Mouse (Mus musculus): Measurements from ENCODE around the gene Dpp8.

Gene Dpp8

DNA sequence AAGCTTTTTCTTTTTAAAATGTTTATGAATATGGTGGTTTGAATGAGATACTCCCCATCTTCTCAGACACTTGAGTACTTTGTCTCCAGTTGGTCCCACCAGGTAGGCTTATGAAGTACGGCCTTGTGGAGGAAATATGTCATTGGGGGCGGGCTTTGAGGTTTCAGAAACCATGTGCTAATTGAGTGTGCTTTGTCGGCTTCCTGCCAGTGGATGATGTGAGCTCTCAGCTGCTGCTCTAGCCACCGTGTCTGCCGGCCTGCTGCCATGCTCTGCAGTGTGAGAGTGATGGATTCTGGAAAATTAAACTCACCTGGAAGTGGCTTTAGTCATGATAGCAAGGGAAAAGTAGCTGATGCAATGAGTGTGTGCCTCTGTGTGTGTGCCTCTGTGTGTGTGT is 55.3 kb downstream of the Dpp8 start:
- DNase-seq: no peak

GRCm38 (mm10) chr9:65094237-65094636 is 62.0 kb downstream of the Dpp8 start:
- DNase-seq: no peak

GRCm38 (mm10) chr9:65100991-65101685 is 68.9 kb downstream of the Dpp8 start, which contains the start of gene Igdcc4:
Gene Igdcc4 (plus strand): TSS chr9:65101486.
- DNase-seq: no peak

DNA sequence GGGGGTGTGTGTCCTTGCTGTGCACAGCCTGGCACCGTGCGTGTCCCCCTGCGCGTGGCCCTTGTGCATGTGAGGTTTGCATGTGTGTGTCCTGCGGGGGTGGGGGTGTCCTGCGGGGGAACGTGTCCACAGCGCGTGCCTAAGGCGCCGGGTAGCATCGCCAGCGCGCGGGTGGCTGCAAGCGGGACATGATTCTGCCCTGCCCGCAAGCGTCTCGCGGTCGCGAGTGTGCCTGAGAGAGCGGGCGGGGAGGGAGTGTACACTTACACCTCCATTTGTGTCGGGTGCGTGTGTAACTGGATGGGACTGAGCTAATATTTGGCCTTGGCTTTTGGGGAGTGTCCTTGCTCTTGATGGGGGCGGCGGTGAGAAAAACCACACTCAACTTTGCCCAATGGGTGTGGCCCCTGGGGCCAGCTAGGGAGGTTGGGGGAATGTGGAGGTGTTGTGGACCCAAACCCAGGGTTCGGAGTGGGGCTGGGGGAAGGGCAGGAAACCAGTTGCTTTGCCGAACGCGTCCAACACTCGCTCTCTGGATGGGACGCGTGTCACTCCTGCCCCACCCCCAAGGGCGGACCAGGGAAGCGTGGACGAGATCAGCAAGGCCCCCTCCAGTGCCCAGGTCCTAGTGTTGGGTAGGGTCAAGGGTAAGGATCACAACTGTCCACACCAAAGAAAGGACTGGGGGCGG is 69.6 kb downstream of the Dpp8 start:
- no peak for DNase-seq

- DNase-seq: no peak
Measured at GRCm38 (mm10) chr9:65102377-65103172, 70.4 kb downstream of the Dpp8 start.

DNA sequence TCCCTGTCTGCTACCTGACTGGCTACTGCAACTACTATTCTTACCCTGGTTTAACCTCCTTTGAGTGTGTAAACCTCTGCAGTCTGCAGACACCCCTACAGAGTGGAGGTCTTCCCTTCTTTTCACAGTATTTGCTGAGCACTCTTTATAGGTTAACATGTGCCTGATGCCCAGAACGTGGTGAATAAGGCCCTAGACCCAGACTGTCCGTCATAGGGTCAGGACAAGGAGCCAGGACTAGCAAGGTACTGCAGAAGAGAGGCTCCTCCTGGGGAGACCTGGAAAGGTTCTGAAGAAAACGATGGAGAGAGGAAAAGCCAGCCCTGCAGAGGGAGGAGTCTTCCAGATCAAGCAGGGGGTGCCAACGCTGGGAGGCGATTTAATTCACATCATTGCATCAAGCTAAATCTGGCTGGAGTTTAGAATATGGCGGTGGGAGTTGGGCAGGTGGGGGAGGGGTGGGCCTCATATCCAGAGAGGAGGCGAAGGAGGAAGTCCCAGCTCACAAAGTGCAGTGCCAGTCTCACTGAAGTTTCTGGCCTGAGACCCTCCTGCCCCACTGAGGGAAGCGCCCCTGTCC is 71.0 kb downstream of the Dpp8 start:
- DNase-seq: no peak

DNA sequence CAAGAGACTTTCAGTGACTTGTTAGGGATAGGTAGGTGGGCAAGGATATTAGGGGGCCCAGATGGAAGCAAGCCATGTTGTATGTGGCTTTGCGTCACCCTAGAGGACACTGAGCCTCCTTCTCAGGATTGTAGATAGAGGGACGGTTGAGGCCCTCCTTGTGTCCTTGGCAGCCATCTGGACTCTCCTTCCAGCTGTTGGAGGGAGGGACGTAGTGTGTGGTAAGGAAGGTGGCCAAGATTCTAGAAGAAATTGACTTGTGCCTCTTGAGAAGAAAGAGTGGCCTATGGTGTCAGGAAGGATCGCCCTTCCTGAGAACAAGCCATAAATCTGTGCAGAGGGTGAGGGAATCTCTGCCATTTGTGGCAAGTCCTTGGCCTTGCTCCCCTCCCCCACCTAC is 74.6 kb downstream of the Dpp8 start:
- DNase-seq: no peak

- DNase-seq: no peak
Measured at GRCm38 (mm10) chr9:65107893-65108292, 75.7 kb downstream of the Dpp8 start.

DNA sequence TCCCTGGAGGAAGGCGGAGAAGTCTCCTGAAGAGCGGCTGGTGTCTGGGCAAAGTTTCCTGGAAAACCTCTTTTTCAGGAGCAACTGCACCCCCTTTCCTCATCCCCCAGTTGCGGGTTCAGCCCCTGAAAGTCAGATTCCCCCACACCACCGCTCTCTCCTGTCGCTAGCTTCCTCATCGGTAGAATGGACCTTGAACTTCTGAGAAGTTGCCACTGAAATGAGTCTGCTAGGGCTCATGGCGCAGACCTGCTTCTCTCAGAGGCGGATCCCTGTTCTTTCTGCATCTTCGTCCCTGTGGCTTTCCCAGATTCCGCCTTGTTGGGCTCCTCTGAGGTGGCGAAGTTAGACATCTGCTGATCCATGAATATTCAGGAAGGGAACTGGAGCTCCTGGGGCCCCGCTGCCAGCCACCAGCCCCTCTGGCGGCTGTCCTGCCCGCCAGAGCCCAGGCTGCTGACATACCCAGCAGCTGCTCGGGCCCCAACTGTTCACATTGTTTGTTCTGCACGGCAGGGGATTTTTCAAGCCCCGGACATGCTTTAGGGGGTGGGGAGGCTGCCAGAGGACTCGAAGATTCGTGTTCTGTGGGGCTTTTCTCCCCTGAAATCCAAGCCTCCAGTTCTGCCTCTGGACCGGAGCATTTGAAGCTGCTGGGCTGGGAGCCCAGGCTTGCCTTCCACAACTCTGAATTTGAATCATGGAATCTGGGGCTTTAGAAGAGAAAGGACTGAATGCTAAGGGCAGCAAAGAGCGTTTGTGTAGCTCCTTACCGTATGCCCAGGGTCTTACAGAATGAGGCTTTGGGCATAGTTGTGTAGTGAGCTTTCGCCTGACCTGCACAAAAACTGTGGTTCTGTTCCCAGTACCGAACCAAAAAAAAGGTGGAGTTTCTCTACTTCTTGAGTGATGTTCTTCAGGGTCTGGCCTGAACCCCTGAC is 77.2 kb downstream of the Dpp8 start:
- no peak for DNase-seq

DNA sequence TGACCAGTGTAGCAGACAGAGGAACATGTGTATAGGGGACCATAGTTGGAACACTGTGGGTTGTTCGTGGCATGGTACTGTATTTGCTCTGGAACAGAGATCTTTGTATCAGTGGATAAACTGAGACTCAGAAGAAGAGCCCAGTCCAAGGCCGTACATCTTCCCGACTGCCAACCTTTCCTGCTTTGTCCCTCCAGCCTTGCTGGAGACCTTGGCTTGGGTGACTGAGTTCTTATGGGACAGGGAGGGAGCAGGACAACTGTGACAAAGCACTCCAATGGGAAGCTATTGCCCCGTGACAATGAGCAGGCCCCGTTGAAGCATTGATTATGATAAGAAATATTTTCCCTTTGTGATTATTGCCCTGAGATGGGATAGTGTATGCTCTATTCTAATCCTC is 79.5 kb downstream of the Dpp8 start:
- no peak for DNase-seq

- no peak for DNase-seq
Measured at GRCm38 (mm10) chr9:65113694-65114093, 81.5 kb downstream of the Dpp8 start.

DNA sequence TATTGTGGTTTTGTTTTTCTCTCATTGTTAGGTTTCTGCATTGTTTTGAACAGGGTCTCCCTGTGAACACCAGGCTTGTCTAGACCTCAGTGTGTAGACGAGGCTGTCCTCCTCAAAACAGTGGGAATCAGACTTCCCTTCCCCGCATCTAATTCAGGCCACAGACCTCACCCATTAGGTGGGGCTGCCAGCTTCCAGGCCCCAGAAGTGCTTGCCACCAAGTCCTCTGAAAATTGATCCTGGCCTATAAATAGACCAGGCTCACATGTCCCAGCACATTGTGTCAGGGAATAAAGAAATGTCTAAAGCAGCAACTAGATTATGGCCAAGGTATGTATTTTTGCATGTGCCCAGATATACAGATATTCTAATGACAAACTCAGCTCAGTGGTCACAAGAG is 83.7 kb downstream of the Dpp8 start:
- DNase-seq: no peak

GRCm38 (mm10) chr9:65117516-65117915 is 85.3 kb downstream of the Dpp8 start:
- no peak for DNase-seq

- peak; percentile 26 to 32 for DNase-seq
Measured at GRCm38 (mm10) chr9:65120935-65121334, 88.7 kb downstream of the Dpp8 start.

- DNase-seq: no peak
Measured at GRCm38 (mm10) chr9:65122545-65122944, 90.3 kb downstream of the Dpp8 start.

DNA sequence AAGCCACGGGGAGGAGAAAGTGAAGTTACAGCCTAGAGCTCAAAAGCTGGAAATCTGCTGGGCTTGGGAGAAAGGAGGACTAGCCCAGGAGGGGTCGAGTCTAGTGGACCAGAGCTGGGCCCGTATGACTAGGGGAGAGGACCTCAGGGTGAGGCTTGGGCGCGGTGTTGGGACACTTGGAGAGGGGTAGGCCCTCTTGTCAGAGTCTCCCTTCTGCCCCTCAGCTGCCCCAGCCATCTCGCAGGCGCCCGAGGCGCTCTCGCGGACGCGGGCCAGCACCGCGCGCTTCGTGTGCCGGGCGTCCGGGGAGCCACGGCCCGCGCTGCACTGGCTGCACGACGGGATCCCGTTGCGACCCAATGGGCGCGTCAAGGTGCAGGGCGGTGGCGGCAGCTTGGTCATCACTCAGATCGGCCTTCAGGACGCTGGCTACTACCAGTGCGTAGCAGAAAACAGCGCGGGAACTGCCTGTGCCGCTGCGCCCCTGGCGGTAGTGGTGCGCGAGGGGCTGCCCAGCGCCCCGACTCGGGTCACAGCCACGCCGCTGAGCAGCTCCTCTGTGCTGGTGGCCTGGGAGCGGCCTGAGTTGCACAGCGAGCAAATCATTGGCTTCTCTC is 91.4 kb downstream of the Dpp8 start:
- DNase-seq: peak; percentile 27 to 38

DNA sequence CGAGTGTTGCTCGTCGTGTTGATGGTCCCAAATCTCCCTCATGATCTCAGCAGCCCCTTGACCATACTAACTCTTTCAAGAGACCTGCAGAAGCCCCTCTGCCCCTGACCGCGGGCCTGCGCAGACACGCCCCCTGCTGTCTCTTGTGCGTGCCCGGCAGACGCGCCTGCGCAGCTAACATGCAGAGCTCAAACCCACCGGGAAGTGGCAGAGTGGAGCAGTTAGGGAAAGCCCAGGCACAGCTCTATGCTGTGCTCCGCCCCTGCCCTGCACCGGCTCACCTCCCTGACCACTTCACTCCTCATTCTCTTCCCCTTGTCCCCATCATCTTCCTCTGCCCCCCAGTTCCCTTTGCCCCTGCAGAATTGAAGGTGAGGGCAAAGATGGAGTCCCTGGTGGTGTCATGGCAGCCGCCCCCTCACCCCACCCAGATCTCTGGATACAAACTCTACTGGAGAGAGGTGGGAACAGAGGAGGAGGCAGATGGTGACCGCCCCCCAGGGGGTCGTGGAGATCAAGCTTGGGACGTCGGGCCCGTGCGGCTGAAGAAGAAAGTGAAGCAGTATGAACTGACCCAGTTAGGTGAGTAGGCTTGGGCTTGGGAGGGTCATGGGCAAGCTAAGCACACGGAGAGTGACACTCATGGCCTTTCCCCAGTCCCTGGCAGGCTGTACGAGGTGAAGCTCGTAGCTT is 96.1 kb downstream of the Dpp8 start:
- peak; percentile 63 to 68 for DNase-seq

GRCm38 (mm10) chr9:65131717-65132116 is 99.5 kb downstream of the Dpp8 start:
- DNase-seq: no peak

All from thymus, postnatal 36 days (tissue).